Mouse (Mus musculus) embryo, embryonic 11 days (tissue): ENCODE results near the gene Trmt61a.
"Not testable (repeated sequence)": the region's sequence is repeated elsewhere in the genome, so short reads cannot be mapped to it uniquely, and the experiment has no call there.

ENCODE experiments used
- DNase-seq: peaks from one replicate; pipeline ENCODE4 v3.0.0-alpha.2; 2015

Trmt61a gene

GRCm38 (mm10) chr12:111677882-111678669, at the start of gene Trmt61a:
Gene Trmt61a (plus strand): TSS chr12:111678105.
- DNase-seq = peak; percentile 96

GRCm38 (mm10) chr12:111648061-111648645, 29.8 kb upstream of the Trmt61a start:
- DNase-seq = peak; percentile 76

GRCm38 (mm10) chr12:111652953-111653352, 25.0 kb upstream of the Trmt61a start:
- DNase-seq = no peak

- DNase-seq = peak; percentile 76
These were observed 24.5 kb upstream of the Trmt61a start for GRCm38 (mm10) chr12:111653434-111653833.

- DNase-seq = no peak
These were observed 22.2 kb upstream of the Trmt61a start for GRCm38 (mm10) chr12:111655695-111656094.

GRCm38 (mm10) chr12:111659331-111659730, 18.6 kb upstream of the Trmt61a start:
- no peak for DNase-seq

GRCm38 (mm10) chr12:111660628-111661027, 17.3 kb upstream of the Trmt61a start:
- DNase-seq = no peak

GRCm38 (mm10) chr12:111661554-111661953, 16.4 kb upstream of the Trmt61a start:
- not testable (repeated sequence) for DNase-seq

GRCm38 (mm10) chr12:111663228-111664143, 14.4 kb upstream of the Trmt61a start:
- DNase-seq = no peak

GRCm38 (mm10) chr12:111664144-111664634, 13.7 kb upstream of the Trmt61a start:
- peak; percentile 44 for DNase-seq

GRCm38 (mm10) chr12:111665041-111665880, 12.6 kb upstream of the Trmt61a start:
- no peak for DNase-seq

GRCm38 (mm10) chr12:111666380-111666779, 11.5 kb upstream of the Trmt61a start:
- DNase-seq = no peak

GRCm38 (mm10) chr12:111667421-111667820, 10.5 kb upstream of the Trmt61a start:
- no peak for DNase-seq

GRCm38 (mm10) chr12:111668457-111668912, 9.4 kb upstream of the Trmt61a start:
- peak; percentile 98 for DNase-seq

- DNase-seq = no peak
These were observed 8.7 kb upstream of the Trmt61a start for GRCm38 (mm10) chr12:111669000-111669788.

- DNase-seq = no peak
These were observed 7.9 kb upstream of the Trmt61a start for GRCm38 (mm10) chr12:111669961-111670360.

- DNase-seq = peak; percentile 37
These were observed 7.4 kb upstream of the Trmt61a start for GRCm38 (mm10) chr12:111670371-111670971.

GRCm38 (mm10) chr12:111670976-111671375, 6.9 kb upstream of the Trmt61a start:
- DNase-seq = no peak

GRCm38 (mm10) chr12:111671431-111671902, 6.4 kb upstream of the Trmt61a start:
- DNase-seq = peak; percentile 67

- peak; percentile 93 for DNase-seq
These were observed 5.7 kb upstream of the Trmt61a start, which contains the start of gene Ckb for GRCm38 (mm10) chr12:111672176-111672575. Gene Ckb (minus strand): TSS chr12:111672338.
